Mouse (Mus musculus): Measurements from ENCODE around the gene Reg3b.
"Not testable (repeated sequence)": the region's sequence is repeated elsewhere in the genome, so short reads cannot be mapped to it uniquely, and the experiment has no call there.

Gene Reg3b

GRCm38 (mm10) chr6:78370357-78370756, at the start of gene Reg3b:
Reg3b (plus strand) TSS chr6:78370657.
- no peak for DNase-seq (ENCODE audit: low read depth)

GRCm38 (mm10) chr6:78327798-78328197, 42.7 kb upstream of the Reg3b start:
- DNase-seq (ENCODE audit: low read depth) = no peak

DNA sequence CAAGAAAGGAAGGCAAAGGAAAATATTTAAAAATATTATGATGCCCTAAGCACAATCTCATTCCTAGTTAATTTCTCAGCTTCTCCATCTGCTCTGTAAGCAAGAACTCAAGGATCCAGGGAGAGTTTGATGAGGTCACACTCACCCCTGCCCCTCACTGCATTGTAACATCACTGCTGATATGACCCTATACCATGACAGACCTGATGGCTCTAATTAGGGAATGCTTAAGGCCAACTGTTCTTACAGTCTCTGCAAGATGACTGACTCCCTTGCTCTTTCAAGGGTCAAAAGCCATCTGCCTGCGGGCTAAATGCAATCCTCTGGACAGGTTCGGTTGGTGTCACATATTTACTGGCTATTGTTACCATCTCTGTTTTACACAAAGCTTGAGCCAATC, 41.3 kb upstream of the Reg3b start:
- no peak for DNase-seq (ENCODE audit: low read depth)

DNA sequence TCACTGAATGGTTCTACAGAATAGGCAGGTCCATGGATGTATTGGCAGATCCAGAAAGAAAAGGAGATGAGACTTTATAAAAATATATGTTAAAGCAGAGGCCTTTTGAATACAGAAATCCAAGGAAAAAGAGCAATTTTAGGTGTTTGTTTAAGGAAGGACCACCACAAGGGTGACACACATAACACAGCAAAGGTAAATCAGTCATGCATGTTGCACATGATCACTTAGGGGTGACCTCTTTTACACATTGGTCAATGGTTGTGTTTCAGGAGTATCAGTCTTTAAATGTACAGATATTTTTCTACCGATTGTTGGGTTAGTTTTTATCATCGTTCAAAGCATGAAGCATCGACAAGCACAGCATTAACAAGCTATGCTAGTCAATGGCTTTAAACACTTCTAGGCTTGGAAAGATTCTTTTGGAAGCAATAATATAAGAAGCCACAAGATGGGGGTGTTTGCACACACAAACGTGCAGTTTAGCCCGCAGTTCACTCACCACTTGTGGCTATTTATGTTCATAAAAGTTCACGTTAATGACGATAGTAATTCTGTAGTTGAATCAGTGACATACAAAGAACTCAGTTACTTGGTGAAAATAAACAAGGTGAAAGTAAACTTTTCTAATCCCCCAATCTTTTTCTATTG, 38.4 kb upstream of the Reg3b start:
- no peak for DNase-seq (ENCODE audit: low read depth)

DNA sequence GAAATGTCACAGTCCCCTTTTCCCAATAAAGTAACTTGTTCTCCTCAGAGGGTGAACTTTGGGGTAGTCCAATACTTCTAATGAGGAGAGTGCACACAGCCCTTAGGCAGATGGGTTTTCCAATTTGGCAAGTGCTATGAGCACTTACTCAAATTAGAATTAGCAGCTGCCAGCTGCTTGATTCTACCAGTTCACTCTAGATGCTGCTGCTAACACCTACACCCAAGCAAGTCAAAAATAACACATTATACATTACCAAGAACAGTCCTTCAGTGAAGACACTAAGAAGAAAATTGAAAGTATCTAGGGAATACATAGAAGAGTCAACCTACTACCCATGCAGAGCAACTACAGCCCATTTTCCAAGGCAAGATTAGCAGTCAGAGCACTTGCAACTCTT, 30.2 kb upstream of the Reg3b start:
- no peak for DNase-seq (ENCODE audit: low read depth)

- no peak for DNase-seq (ENCODE audit: low read depth)
These were observed 28.8 kb upstream of the Reg3b start for GRCm38 (mm10) chr6:78341689-78342088.

DNA sequence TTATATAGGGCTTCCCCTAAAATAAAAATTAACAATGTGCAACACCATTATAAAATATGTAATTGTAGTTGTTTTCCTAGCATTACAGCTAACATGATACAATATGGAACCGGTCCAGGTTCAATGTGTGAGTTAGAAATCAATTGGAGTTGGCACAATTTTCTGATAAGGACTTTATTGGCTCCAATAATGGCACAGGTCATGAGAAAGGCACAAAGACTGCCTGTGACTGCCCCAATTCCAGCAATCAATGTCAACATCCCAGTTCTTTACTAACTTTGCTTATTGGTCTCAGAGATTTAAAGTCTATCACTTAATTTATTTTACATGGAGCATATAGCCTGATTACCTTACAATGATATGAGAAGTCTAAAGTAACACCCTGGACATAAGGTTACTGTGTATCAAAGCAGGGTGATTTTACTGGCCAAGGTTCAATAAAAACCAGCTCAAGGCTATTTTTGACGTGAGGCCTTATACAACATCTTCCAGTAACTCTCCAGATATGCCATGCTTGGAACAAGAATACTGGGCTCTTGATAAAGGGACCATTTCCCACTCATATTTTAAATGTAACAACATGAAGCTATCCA, 8.4 kb upstream of the Reg3b start:
- no peak for DNase-seq (ENCODE audit: low read depth)

DNA sequence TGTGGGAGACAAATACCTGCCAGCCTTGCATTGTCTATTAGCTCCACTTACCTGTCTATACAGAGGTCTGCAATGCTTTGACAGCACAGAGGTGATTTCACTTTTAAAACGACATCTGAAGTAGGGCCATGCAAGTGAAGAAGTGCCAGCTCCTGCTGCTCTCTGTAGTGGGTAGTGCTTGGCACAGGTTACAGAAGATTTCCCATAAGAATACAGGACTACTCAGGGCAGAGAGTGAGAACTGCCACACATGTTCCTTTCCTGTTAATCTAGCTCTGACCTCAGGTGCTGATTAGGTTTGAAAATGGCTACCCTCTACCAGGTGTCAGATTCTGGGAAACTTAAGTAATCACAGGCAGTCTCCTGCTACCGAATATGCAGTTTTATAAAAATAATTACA, 8.3 kb downstream of the Reg3b start, which contains the start of gene Reg3d:
Reg3d (minus strand) TSS at position 101 of the 400 bp plus-strand sequence.
- no peak for DNase-seq (ENCODE audit: low read depth)

DNA sequence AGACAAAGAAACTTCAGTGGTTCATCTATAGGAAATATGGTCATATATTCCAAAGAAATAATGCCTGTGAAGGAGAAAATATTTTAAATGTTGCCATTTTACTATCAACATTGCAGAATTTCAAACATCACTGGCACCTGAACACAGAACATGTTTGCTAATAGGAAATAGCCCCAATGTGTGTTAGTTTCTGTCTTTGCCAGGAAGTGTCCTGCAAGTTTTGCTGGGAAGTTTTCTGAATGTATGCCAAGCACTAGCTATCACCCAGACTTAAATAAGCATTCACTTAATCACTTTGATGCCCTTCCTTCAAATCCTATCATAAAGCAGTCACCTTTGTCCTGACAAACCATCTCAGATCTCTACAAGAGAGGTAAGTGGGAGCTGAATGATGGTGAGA, 10.0 kb downstream of the Reg3b start, which contains the start of gene Reg3a:
Reg3a (plus strand) TSS at position 301 of the 400 bp plus-strand sequence.
- DNase-seq (ENCODE audit: low read depth) = no peak

- DNase-seq (ENCODE audit: low read depth) = no peak
These were observed 15.2 kb downstream of the Reg3b start for GRCm38 (mm10) chr6:78385609-78386008.

GRCm38 (mm10) chr6:78395323-78395722, 24.9 kb downstream of the Reg3b start, which contains the start of gene Reg2:
Reg2 (plus strand) TSS chr6:78395623.
- not testable (repeated sequence) for DNase-seq (ENCODE audit: low read depth)

DNA sequence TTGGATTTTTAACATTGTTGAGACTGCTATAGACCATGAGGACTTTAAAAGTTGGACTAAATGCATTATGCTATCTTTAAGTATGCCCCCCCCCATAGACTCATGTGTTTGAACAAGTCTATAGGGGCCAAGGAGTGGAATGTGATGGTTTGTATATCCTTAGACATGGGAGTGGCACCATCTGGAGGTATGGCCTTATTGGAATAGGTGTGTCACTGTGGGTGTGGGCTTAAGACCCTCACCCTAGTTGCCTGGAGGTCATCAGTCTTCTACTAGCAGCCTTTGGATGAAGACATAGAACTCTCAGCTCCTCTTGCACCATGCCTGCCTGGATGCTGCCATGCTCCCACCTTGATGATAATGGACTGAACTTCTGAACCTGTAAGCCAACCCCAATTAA, 52.0 kb downstream of the Reg3b start, which contains the start of gene Reg1:
Reg1 (plus strand) TSS at position 301 of the 400 bp plus-strand sequence.
- DNase-seq (ENCODE audit: low read depth) = not testable (repeated sequence)
